Mouse (Mus musculus) ES-E14 (cell line): ENCODE results near the gene Slc15a4.
A peak's percentile ranks its signal among the peaks of the same experiment; 100 is the strongest.

Source experiments
- CHD2 ChIP-seq: IDR thresholded peaks from 2 replicates; pipeline ENCODE4 v1.6.1; 2014; ENCODE audit warnings: mild to moderate bottlenecking, low read depth, low read length, inconsistent platforms
- HCFC1 ChIP-seq: IDR thresholded peaks from 2 replicates; pipeline ENCODE4 v1.6.1; 2012; ENCODE audit warnings: low read length, inconsistent platforms, borderline replicate concordance; ENCODE audit not compliant: insufficient read depth
- MAFK ChIP-seq: IDR thresholded peaks from 2 replicates; pipeline ENCODE4 v1.6.1; 2014; ENCODE audit warnings: mild to moderate bottlenecking, low read depth, low read length, inconsistent platforms; ENCODE audit not compliant: insufficient read depth
- ZNF384 ChIP-seq: IDR thresholded peaks from 2 replicates; pipeline ENCODE4 v1.6.1; 2012; ENCODE audit warnings: low read depth, low read length, inconsistent platforms

DNA sequence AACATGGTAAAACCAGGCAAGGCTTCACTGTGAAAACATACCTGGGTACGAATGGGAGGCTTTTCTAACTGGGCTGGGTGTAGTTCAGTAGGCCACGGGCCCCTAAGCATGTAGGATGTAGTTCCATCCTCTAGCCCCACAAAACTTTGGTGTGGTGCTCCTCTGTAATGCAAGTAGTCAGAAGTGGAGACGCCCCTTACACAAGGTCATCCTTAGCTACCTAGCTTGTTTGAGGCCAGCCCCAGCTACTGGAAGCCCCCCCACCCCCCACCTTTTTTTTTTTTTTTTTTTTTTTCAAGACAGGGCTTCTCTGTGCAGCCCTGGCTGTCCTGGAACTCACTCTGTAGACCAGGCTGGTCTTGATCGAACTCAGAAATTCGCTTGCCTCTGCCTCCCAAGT, 28.3 kb upstream of the Slc15a4 start:
- TF ChIP-seq ZNF384 (peak; percentile 91), HCFC1 (no peak), CHD2 (no peak), MAFK (no peak)
